Mouse (Mus musculus): ENCODE results near the gene Gm773. TPM values are rescaled to one million over a fixed set of nuclear protein-coding genes. Genes with fewer than 3 reads are reported as not detected.
"Not testable (repeated sequence)": the region's sequence is repeated elsewhere in the genome, so short reads cannot be mapped to it uniquely, and the experiment has no call there.

The Gm773 gene
- not detected in 2 replicates for polyA plus RNA-seq (2015; fragmentation: Nextera tagmentation; extraction: Ambion mirVana)

- H3K4me1 ChIP-seq, result no peaks in the 10 kb centered on the region
- no peak within 1 kb of the TSS for H3K4me3 ChIP-seq (replicated peaks)
- no peaks in the 10 kb centered on the region for H3K36me3 ChIP-seq
- H3K27me3 ChIP-seq (replicated peaks), result no peaks in the 10 kb centered on the region
- 88% methylated on average over 8 of the region's 8 CpGs for WGBS
- no peak within 1 kb of the TSS for H3K27ac ChIP-seq
- H3K9me3 ChIP-seq, result no peaks in the 10 kb centered on the region
- no peak within 1 kb of the TSS for H3K4me2 ChIP-seq
- no peak within 1 kb of the TSS for H3K9ac ChIP-seq
- no peak for ATAC-seq (ENCODE audit: insufficient read depth, low FRiP score, low read depth)
These were observed at the start of gene Gm773 for GRCm38 (mm10) chrX:56212771-56213170. Gene Gm773, minus strand, starts transcription at chrX:56212881.

- H3K27me3 ChIP-seq (replicated peaks); ATAC-seq (ENCODE audit: insufficient read depth, low FRiP score, low read depth); H3K4me1 ChIP-seq; H3K27ac ChIP-seq; H3K9ac ChIP-seq; H3K4me3 ChIP-seq (replicated peaks); H3K36me3 ChIP-seq; H3K4me2 ChIP-seq; H3K9me3 ChIP-seq: not testable (repeated sequence)
- no CpG with 5 or more reads among the region's 1 CpGs for WGBS
These were observed 26.2 kb downstream of the Gm773 start for GRCm38 (mm10) chrX:56186449-56186848.

- no peak overlapping the region for H3K9ac ChIP-seq
- H3K9me3 ChIP-seq, result no peaks in the 10 kb centered on the region
- no peak overlapping the region for H3K27ac ChIP-seq
- WGBS, result 90% methylated on average over 2 of the region's 2 CpGs
- no peak overlapping the region for H3K4me3 ChIP-seq (replicated peaks)
- no peaks in the 10 kb centered on the region for H3K27me3 ChIP-seq (replicated peaks)
- no peaks in the 10 kb centered on the region for H3K4me1 ChIP-seq
- no peaks in the 10 kb centered on the region for H3K36me3 ChIP-seq
- H3K4me2 ChIP-seq, result no peak overlapping the region
- ATAC-seq (ENCODE audit: insufficient read depth, low FRiP score, low read depth), result no peak
These were observed 61.3 kb downstream of the Gm773 start for GRCm38 (mm10) chrX:56151396-56151795.

Other genes with a start within 250 kb of the Gm773 start
- gene 3830403N18Rik, start 76.3 kb downstream of the Gm773 start, polyA plus RNA-seq (2015; fragmentation: Nextera tagmentation; extraction: Ambion mirVana), result 1.2 and 2.1 TPM in 2 replicates
- 7.5 and 9.8 TPM in 2 replicates for gene Zfp449, start 133.5 kb upstream of the Gm773 start, polyA plus RNA-seq (2015; fragmentation: Nextera tagmentation; extraction: Ambion mirVana)
- 5.7 and 6.1 TPM in 2 replicates for gene Smim10l2a, start 161.7 kb upstream of the Gm773 start, polyA plus RNA-seq (2015; fragmentation: Nextera tagmentation; extraction: Ambion mirVana)
- gene Gm2174, start 235.1 kb upstream of the Gm773 start, polyA plus RNA-seq (2015; fragmentation: Nextera tagmentation; extraction: Ambion mirVana), result 1.2 and 4.2 TPM in 2 replicates
- 25.3 and 25.5 TPM in 2 replicates for gene Ints6l, start 242.0 kb upstream of the Gm773 start, polyA plus RNA-seq (2015; fragmentation: Nextera tagmentation; extraction: Ambion mirVana)